Mouse (Mus musculus) left cerebral cortex, postnatal 14 days (tissue): ENCODE measurements around the gene Ptprn2. TPM values are rescaled to one million over a fixed set of nuclear protein-coding genes. Genes with fewer than 3 reads are reported as not detected.

Experiments used
- DNase-seq, 2 experiments: peaks; one replicate each; pipeline ENCODE4 v3.0.0; 2021 to 2022; ENCODE audit warnings: low spot score in 2 of 2, mixed read lengths in 1 of 2
- intact Hi-C: fragments of 180-260 bp; cut with DNase I; formaldehyde crosslinking; loops from one replicate; pipeline ENCODE4 v1.15.1; 2025
- long read RNA-seq, 2 experiments: library from polyadenylated mRNA; stranded (forward); transcript quantifications; one replicate each; pipeline ENCODE4 v2.0.0; 2021
- total RNA-seq, 2 experiments: library from RNA; stranded (reverse); gene quantifications; 2 replicates each; pipeline ENCODE4 v1.2.3; 2021

Ptprn2 gene
- 100 to 1,000 TPM; 383 to 385 TPM for total RNA-seq
- long read RNA-seq, experiment 1, partial matches to known transcripts: 22 of 32 reads
- long read RNA-seq, experiment 1, other reads (novel, unspliced or antisense): 9 of 32 reads
- long read RNA-seq, experiment 2, full-length matches to known transcripts: 3 of 8 reads
- long read RNA-seq, experiment 2, partial matches to known transcripts: 0 of 8 reads
- long read RNA-seq, experiment 2, other reads (novel, unspliced or antisense): 5 of 8 reads

DNA sequence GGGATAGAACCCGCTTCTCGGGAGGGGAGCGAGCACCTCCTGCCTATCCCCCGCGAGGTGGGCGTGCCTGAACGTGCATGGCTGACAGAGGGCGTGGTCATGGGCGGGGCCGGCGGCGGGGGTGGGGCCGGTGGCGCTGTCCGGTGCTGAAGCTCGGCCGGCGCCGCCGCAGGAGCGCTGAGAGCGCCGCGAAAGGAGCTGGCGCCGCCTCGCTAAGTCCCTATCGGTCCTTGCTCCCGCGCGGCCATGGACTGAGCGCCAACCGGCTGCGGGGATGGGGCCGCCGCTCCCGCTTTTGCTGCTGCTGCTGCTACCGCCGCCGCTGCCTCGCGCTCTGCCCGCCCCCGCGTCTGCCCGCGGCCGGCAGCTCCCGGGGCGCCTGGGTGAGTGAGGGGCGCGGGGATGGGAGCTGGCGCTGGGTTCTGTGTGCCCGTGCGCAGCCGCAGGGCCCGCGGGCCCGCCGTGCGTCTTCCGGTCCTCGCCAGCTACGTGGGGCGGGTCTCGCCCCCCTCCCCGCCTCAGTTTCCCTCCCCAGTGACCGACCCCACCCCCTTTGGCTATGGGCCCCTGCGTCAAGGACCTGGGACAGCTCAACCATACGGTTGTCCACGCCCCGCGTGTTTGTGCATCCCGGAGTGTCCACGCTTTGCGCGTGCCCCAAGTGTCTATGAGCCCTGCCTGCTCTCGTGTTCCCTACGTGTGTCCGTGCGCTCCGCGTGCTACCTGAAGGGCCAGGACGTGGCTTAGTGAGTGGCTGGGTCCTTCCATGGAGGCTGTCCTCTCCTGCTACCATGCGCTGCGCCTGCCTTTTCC is at the start of gene Ptprn2:
Gene Ptprn2 (plus strand): TSS at position 130 of the 813 bp plus-strand sequence.
- intact Hi-C loops: loop anchor here (5.0 kb wide), 2 partner anchors 117 to 137 kb away; no protein-coding TSS in a partner anchor
- peak; percentile 66 to 74 for DNase-seq

- intact Hi-C loops: no loop called here
- no peak for DNase-seq
Measured at GRCm38 (mm10) chr12:116436125-116436524, 49.4 kb upstream of the Ptprn2 start.

GRCm38 (mm10) chr12:116438591-116438990 is 46.9 kb upstream of the Ptprn2 start:
- DNase-seq: no peak
- intact Hi-C loops: no loop called here

DNA sequence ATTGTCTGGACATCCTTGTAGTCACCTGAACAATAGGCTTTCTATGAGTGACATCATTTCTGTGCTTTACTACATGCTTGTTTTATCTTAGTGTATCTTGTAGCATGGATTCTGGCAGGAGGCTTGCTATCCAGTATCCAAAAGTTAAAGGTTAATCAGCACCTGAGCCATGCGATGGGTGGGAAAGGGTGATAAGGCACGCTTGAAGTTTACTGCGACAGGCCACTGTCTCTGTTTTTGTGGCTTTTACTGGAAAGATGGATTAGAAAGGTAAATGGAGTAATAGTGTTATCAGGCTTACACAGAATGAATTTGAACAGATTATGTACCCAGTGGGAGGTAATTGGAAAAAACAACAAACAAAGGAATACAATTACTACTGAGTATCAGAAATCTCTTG is 43.3 kb upstream of the Ptprn2 start:
- no peak for DNase-seq
- intact Hi-C loops: no loop called here

DNA sequence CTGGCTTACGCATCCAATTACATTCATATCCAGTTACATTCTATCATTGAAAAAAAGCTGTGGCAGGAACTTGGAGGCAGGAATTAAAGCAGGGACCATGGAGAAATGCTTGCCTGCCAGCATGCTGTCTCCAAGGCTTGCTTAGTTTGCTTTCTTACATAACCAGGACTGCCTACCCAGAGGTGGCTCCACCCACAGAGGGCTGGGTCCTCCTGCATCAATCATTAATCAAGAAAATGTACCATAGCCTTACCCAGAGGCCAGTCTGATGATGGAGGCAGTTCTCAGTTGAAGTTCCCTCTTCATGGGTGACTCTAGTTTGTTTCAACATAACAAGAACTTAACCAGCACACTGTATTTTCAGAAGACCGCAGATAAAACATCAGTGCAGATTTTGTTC is 36.0 kb upstream of the Ptprn2 start:
- intact Hi-C loops: no loop called here
- DNase-seq: no peak

DNA sequence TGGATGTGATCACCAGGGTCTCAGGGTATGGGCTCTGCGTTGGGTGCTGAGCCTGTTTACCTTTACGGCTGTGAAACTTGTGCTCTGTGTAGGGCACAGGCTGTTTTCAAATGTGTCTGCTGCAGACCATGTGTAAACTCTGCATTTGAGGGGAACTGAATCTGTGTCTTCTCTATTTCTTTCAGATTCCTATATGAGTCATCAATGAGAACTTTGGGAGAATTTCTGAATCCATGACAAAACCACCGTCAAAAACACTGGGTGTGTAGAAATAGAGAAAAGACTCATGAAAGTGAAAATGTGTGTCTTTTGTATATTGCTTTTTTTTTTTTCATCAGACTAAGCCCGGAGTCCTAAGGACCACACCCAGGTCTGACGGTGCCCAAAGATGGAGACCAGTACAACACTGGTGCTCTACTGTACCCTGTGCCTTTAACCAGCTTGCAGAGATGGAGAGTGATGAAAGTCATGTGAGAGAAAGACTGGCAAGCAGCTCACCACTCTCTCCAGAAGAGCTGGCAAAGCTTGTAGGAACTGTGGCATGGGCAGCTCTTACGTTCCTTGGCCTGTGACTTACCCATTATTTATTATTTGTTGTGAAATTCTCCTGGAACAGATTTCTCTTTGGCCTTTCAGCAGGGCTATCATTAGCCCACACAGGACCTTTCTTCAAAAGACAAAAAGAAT is 25.0 kb upstream of the Ptprn2 start:
- no peak for DNase-seq
- intact Hi-C loops: loop anchor here (1.0 kb wide), 1 partner anchor 38 kb away; no protein-coding TSS in a partner anchor

GRCm38 (mm10) chr12:116467030-116467429 is 18.5 kb upstream of the Ptprn2 start:
- DNase-seq: no peak
- intact Hi-C loops: no loop called here

- DNase-seq: no peak
- intact Hi-C loops: no loop called here
Measured at GRCm38 (mm10) chr12:116468348-116468747, 17.2 kb upstream of the Ptprn2 start.

GRCm38 (mm10) chr12:116469096-116469495 is 16.4 kb upstream of the Ptprn2 start:
- intact Hi-C loops: no loop called here
- DNase-seq: no peak

DNA sequence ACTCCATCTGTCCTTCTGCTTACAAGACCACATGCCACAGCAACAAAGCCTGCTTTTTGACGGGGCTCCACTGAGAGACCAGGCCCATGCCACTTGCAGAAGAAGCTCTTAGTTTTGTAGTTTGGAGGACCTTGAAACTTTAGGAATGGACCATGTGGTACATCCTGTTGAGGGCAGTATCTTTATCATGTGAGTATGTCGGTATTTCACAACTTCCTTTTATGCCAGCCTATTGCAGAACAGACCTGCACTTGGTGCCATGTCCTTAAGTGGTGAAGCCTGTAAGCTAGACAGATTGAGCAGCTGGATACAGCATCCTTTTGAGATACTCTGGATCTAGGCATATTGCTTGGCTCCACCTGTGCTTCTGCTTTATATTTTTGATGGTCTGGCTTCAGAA is 12.3 kb upstream of the Ptprn2 start:
- intact Hi-C loops: no loop called here
- DNase-seq: no peak

- intact Hi-C loops: no loop called here
- DNase-seq: no peak
Measured at GRCm38 (mm10) chr12:116473761-116474160, 11.8 kb upstream of the Ptprn2 start.

DNA sequence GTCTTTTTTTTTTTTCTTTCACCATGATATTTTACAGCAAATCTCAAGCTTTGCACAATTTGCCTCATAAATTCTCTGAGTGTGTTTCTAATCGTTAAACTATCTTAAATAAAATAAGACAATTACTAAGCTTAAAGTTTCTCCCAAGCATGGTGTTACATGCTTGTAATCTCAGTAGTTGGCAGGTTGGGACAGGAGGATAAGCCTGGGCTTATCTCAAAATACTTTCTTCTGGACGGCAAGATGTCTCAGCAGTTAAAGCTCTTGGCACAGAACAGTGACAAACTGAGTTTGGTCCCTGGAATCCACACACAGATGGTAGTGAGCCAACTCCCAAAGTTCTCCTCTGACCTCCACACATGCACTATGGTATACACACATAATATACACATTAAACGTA is 10.8 kb upstream of the Ptprn2 start:
- intact Hi-C loops: no loop called here
- DNase-seq: no peak

DNA sequence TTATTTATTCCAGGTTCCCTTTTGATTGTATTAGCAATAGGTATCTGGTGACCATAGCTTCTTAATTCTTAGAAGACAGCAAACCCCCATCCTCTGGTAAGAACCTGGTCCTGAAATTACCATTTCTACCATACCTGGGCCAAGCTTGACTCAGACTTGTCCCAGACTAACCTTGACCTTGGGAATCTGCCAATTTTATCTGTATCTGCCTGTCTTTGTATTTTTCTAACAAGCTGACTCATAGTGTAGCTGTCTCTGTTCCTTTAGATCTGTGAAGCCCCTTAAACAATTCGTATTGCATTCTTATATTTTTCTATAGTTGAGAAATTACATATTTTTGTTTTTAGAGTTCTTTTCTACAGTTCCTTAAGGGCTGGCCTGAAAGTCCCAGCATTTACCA is 6.7 kb upstream of the Ptprn2 start:
- no peak for DNase-seq
- intact Hi-C loops: no loop called here

- intact Hi-C loops: loop anchor here (5.0 kb wide), 1 partner anchor 75 kb away; the partner anchor contains the start of gene Ncapg2
- DNase-seq: no peak
Measured at GRCm38 (mm10) chr12:116481921-116482320, 3.6 kb upstream of the Ptprn2 start.

DNA sequence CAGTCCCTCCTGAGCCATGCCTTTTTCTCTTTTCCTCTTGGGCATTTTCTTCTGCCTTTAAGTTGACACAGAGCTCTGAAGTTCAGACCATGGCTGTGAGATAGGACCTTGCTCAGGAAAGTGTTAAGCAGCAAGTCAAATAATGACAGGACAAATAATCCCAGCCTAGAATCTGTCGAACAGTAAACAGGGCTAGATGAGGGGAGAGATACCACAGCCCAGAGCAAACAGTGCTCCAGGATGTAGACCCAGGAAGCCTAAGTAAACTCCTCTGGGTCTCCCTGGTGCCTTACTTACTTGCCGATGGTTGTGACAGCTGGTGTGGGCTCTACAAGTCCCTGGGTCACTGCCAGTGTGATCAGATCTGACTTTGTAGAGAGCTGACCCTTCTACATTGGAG is 1.9 kb upstream of the Ptprn2 start:
- intact Hi-C loops: loop anchor here (5.0 kb wide), 1 partner anchor 76 kb away; the partner anchor contains the start of gene Ncapg2
- DNase-seq: no peak

DNA sequence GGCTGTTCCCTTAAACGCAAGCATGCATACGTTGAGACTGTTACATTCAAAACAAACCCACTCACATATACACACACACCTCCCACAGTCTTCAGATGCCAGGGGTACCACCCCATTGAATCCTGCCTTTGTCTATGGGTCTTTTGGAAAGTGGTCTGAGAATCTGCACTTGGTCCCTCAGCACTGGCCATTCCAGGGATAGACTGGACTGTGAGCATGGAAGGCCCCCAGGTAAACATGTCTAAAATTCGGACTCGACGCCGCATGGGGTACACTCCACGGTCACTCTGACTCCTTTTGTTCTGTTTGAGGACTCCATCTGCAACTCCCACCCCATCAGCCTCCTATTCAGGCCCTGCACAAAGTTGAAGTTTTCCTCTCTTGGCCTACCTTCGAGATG is 529 bp upstream of the Ptprn2 start:
- no peak for DNase-seq
- intact Hi-C loops: loop anchor here (5.0 kb wide), 3 partner anchors 78 to 137 kb away; partner anchors contain the start of gene Ncapg2

DNA sequence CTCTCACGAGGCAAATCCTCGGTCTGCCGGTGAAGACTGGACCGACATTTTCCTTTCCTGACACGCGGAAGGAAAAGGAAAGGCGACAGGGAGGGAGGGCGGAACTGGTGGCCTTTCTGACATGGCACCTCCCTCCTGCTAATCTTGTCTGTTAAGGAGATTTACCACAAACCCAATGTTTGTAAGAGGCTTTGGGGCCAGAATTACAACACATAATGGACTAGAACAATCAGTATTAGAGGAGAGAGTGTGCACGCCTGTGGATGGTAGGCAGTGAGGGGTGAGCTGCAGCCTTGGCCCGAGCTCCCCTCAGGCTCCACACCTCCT is 847 bp downstream of the Ptprn2 start:
- DNase-seq: no peak
- intact Hi-C loops: loop anchor here (5.0 kb wide), 2 partner anchors 116 to 136 kb away; no protein-coding TSS in a partner anchor

- peak; percentile 44 to 72 for DNase-seq
- intact Hi-C loops: loop anchor here (5.0 kb wide), 2 partner anchors 113 to 133 kb away; no protein-coding TSS in a partner anchor
Measured at GRCm38 (mm10) chr12:116488836-116489235, 3.3 kb downstream of the Ptprn2 start.

GRCm38 (mm10) chr12:116490575-116491356 is 5.2 kb downstream of the Ptprn2 start:
- intact Hi-C loops: no loop called here
- DNase-seq: no peak
